Mouse (Mus musculus) cerebellum, adult 2 months (tissue): ENCODE results near the gene Usf2.
"Not testable (repeated sequence)": the region's sequence is repeated elsewhere in the genome, so short reads cannot be mapped to it uniquely, and the experiment has no call there.

ENCODE experiments used
- CTCF ChIP-seq: fragments of 200-500 bp; IDR thresholded peaks from 2 replicates; pipeline ENCODE4 v1.5.1; 2011; ENCODE audit warnings: low read depth, mild to moderate bottlenecking, control low read depth, low read length, moderate library complexity, borderline replicate concordance; ENCODE audit not compliant: insufficient read depth
- POLR2A ChIP-seq: fragments of 200-500 bp; IDR thresholded peaks from 2 replicates; pipeline ENCODE4 v1.6.1; 2011; ENCODE audit warnings: low read length, control low read depth, borderline replicate concordance; ENCODE audit not compliant: insufficient read depth

GRCm38 (mm10) chr7:30949902-30950301 lies 6.7 kb downstream of the Usf2 start:
- TF ChIP-seq CTCF, POLR2A: not testable (repeated sequence)
